Mouse (Mus musculus) heart, embryonic 10.5 days (tissue): Measurements from ENCODE around the gene Mettl24. TPM values are rescaled to one million over a fixed set of nuclear protein-coding genes. Genes with fewer than 3 reads are reported as not detected.

ENCODE experiments used
- DNase-seq: peaks from one replicate; pipeline ENCODE4 v3.0.0-alpha.2; 2017; ENCODE audit warnings: low spot score
- H3K27ac ChIP-seq: fragments of 300-500 bp; sonication (generic); 2 replicates; pipeline ENCODE4 v1.5.1; 2016; ENCODE audit warnings: mild to moderate bottlenecking
- H3K27me3 ChIP-seq: fragments of 300-500 bp; sonication (generic); 2 replicates; pipeline ENCODE4 v1.6.1; 2016; ENCODE audit warnings: mild to moderate bottlenecking; ENCODE audit not compliant: poor library complexity, insufficient read depth, severe bottlenecking
- H3K36me3 ChIP-seq: fragments of 300-500 bp; sonication (generic); 2 replicates; pipeline ENCODE4 v1.6.1; 2016; ENCODE audit warnings: mild to moderate bottlenecking, moderate library complexity
- H3K4me1 ChIP-seq: fragments of 300-500 bp; sonication (generic); 2 replicates; pipeline ENCODE4 v1.6.1; 2016; ENCODE audit warnings: mild to moderate bottlenecking
- H3K4me3 ChIP-seq: fragments of 300-500 bp; sonication (generic); 2 replicates; pipeline ENCODE4 v1.5.1; 2016; ENCODE audit warnings: mild to moderate bottlenecking, moderate library complexity
- H3K9me3 ChIP-seq: fragments of 300-500 bp; sonication (generic); 2 replicates; pipeline ENCODE4 v1.6.1; 2016; ENCODE audit warnings: mild to moderate bottlenecking, moderate library complexity
- WGBS: fragments of 180-500 bp; shearing (Covaris S2); methylation state at CpG from one replicate; pipeline ENCODE4 v1.1.7; 2016; 5-methylcytosine and 5-hydroxymethylcytosine counted together
- polyA plus RNA-seq: library from polyadenylated mRNA; unstranded; fragments of >200 nt; fragmentation: Nextera tagmentation; extraction: Ambion mirVana; gene quantifications from 2 replicates; pipeline ENCODE4 v1.2.1, GENCODE M21; 2016

The Mettl24 gene
- polyA plus RNA-seq, 1 experiment from 2014 or later: 2.6 TPM

GRCm38 (mm10) chr10:40725066-40725465, 42.0 kb downstream of the Mettl24 start:
- H3K4me1 ChIP-seq: peaks cover 15% of the 10 kb centered on the region
- 47% methylated on average over 4 of the region's 4 CpGs for WGBS
- no peaks in the 10 kb centered on the region for H3K9me3 ChIP-seq
- H3K27ac ChIP-seq: no peak overlapping the region
- no peak overlapping the region for H3K4me3 ChIP-seq
- H3K36me3 ChIP-seq: no peaks in the 10 kb centered on the region
- no peaks in the 10 kb centered on the region for H3K27me3 ChIP-seq
- DNase-seq: no peak

GRCm38 (mm10) chr10:40725471-40725870, 42.4 kb downstream of the Mettl24 start:
- 83% methylated on average over 4 of the region's 4 CpGs for WGBS
- no peak for DNase-seq

GRCm38 (mm10) chr10:40726288-40726902, 43.3 kb downstream of the Mettl24 start:
- H3K27ac ChIP-seq: no peak overlapping the region
- H3K27me3 ChIP-seq: no peaks in the 10 kb centered on the region
- no peaks in the 10 kb centered on the region for H3K9me3 ChIP-seq
- WGBS: 64% methylated on average over 11 of the region's 11 CpGs
- DNase-seq: no peak
- H3K36me3 ChIP-seq: no peaks in the 10 kb centered on the region
- no peak overlapping the region for H3K4me3 ChIP-seq
- H3K4me1 ChIP-seq: peaks cover 15% of the 10 kb centered on the region

More at GRCm38 (mm10) chr10:40725471-40725870, 42.4 kb downstream of the Mettl24 start:
- Histone ChIP-seq H3K4me1 (peaks cover 15% of the 10 kb centered on the region), H3K36me3 (no peaks in the 10 kb centered on the region), H3K9me3 (no peaks in the 10 kb centered on the region), H3K27ac (no peak overlapping the region), H3K4me3 (no peak overlapping the region), H3K27me3 (no peaks in the 10 kb centered on the region)

GRCm38 (mm10) chr10:40726989-40727388, 43.9 kb downstream of the Mettl24 start:
- 70% methylated on average over 5 of the region's 5 CpGs for WGBS
- peaks cover 15% of the 10 kb centered on the region for H3K4me1 ChIP-seq
- no peaks in the 10 kb centered on the region for H3K27me3 ChIP-seq
- no peak for DNase-seq
- no peaks in the 10 kb centered on the region for H3K9me3 ChIP-seq
- no peaks in the 10 kb centered on the region for H3K36me3 ChIP-seq
- no peak overlapping the region for H3K27ac ChIP-seq
- no peak overlapping the region for H3K4me3 ChIP-seq

- Histone ChIP-seq H3K27me3 (no peaks in the 10 kb centered on the region), H3K36me3 (no peaks in the 10 kb centered on the region), H3K4me3 (no peak overlapping the region), H3K9me3 (no peaks in the 10 kb centered on the region), H3K27ac (no peak overlapping the region), H3K4me1 (peaks cover 5% of the 10 kb centered on the region; the same call in 1 of the 2 replicates)
- DNase-seq: no peak
- 71% methylated on average over 5 of the region's 5 CpGs for WGBS
Observed at GRCm38 (mm10) chr10:40730200-40730599, 47.1 kb downstream of the Mettl24 start.

- Histone ChIP-seq H3K4me3 (no peak overlapping the region), H3K27me3 (no peaks in the 10 kb centered on the region), H3K4me1 (peaks cover 23% of the 10 kb centered on the region), H3K27ac (no peak overlapping the region), H3K36me3 (no peaks in the 10 kb centered on the region), H3K9me3 (no peaks in the 10 kb centered on the region)
- 61% methylated on average over 3 of the region's 3 CpGs for WGBS
- peak; percentile 13 for DNase-seq
Observed at GRCm38 (mm10) chr10:40733291-40733690, 50.2 kb downstream of the Mettl24 start.

- H3K27ac ChIP-seq: no peak overlapping the region
- peak; percentile 55 for DNase-seq
- H3K4me1 ChIP-seq: peaks cover 33% of the 10 kb centered on the region
- no peaks in the 10 kb centered on the region for H3K9me3 ChIP-seq
- no peak overlapping the region for H3K4me3 ChIP-seq
- WGBS: 65% methylated on average over 6 of the region's 6 CpGs
- H3K36me3 ChIP-seq: no peaks in the 10 kb centered on the region
- no peaks in the 10 kb centered on the region for H3K27me3 ChIP-seq
Observed at GRCm38 (mm10) chr10:40736172-40736571, 53.1 kb downstream of the Mettl24 start.

- DNase-seq: peak; percentile 74
- H3K27ac ChIP-seq: peak overlapping the region; percentile 64
- 43% methylated on average over 22 of the region's 22 CpGs for WGBS
Observed at GRCm38 (mm10) chr10:40737274-40738112, 54.4 kb downstream of the Mettl24 start.

GRCm38 (mm10) chr10:40740696-40741095, 57.6 kb downstream of the Mettl24 start:
- WGBS: 25% methylated on average over 3 of the region's 3 CpGs
- Histone ChIP-seq H3K4me3 (no peak overlapping the region), H3K27me3 (no peaks in the 10 kb centered on the region), H3K27ac (peak overlapping the region; percentile 52; the same call in 1 of the 2 replicates), H3K36me3 (no peaks in the 10 kb centered on the region), H3K9me3 (no peaks in the 10 kb centered on the region), H3K4me1 (peaks cover 43% of the 10 kb centered on the region)
- peak; percentile 69 for DNase-seq

More at GRCm38 (mm10) chr10:40737274-40738112, 54.4 kb downstream of the Mettl24 start:
- Histone ChIP-seq H3K36me3 (no peaks in the 10 kb centered on the region), H3K4me1 (peaks cover 38% of the 10 kb centered on the region), H3K9me3 (no peaks in the 10 kb centered on the region), H3K27me3 (no peaks in the 10 kb centered on the region), H3K4me3 (peak overlapping the region; percentile 49)

- no peaks in the 10 kb centered on the region for H3K27me3 ChIP-seq
- WGBS: 64% methylated on average over 10 of the region's 10 CpGs
- peaks cover 11% of the 10 kb centered on the region for H3K4me1 ChIP-seq
- H3K36me3 ChIP-seq: no peaks in the 10 kb centered on the region
- H3K9me3 ChIP-seq: no peaks in the 10 kb centered on the region
- H3K4me3 ChIP-seq: no peak overlapping the region
- DNase-seq: no peak
- no peak overlapping the region for H3K27ac ChIP-seq
Observed at GRCm38 (mm10) chr10:40750293-40751047, 67.4 kb downstream of the Mettl24 start.

GRCm38 (mm10) chr10:40751157-40751556, 68.1 kb downstream of the Mettl24 start:
- peaks cover 11% of the 10 kb centered on the region for H3K4me1 ChIP-seq

GRCm38 (mm10) chr10:40753036-40753435, 70.0 kb downstream of the Mettl24 start:
- Histone ChIP-seq H3K4me3 (no peak overlapping the region), H3K27ac (no peak overlapping the region), H3K9me3 (no peaks in the 10 kb centered on the region), H3K27me3 (no peaks in the 10 kb centered on the region), H3K4me1 (peaks cover 11% of the 10 kb centered on the region), H3K36me3 (no peaks in the 10 kb centered on the region)
- DNase-seq: no peak
- 75% methylated on average over 3 of the region's 3 CpGs for whole genome bisulfite sequencing

More at GRCm38 (mm10) chr10:40751157-40751556, 68.1 kb downstream of the Mettl24 start:
- no peak overlapping the region for H3K4me3 ChIP-seq
- no peaks in the 10 kb centered on the region for H3K36me3 ChIP-seq
- no peak for DNase-seq
- no peaks in the 10 kb centered on the region for H3K27me3 ChIP-seq
- H3K9me3 ChIP-seq: no peaks in the 10 kb centered on the region
- peak overlapping the region; percentile 5; the same call in 1 of the 2 replicates for H3K27ac ChIP-seq
- 71% methylated on average over 13 of the region's 13 CpGs for WGBS
